Mouse (Mus musculus) right cerebral cortex, postnatal 10 days (tissue): ENCODE measurements at regions not wholly inside any gene's neighbourhood (a gene's known extent, or its start where the extent isn't known, plus 50 kb on each side); places are given as distances from the start of the nearest gene placed in this dataset.
"Not testable (repeated sequence)": the region's sequence is repeated elsewhere in the genome, so short reads cannot be mapped to it uniquely, and the experiment has no call there.

Experiments used
- DNase-seq, 2 experiments: peaks; one replicate each; pipeline ENCODE4 v3.0.0; 2021; ENCODE audit warnings: low spot score in 2 of 2

DNA sequence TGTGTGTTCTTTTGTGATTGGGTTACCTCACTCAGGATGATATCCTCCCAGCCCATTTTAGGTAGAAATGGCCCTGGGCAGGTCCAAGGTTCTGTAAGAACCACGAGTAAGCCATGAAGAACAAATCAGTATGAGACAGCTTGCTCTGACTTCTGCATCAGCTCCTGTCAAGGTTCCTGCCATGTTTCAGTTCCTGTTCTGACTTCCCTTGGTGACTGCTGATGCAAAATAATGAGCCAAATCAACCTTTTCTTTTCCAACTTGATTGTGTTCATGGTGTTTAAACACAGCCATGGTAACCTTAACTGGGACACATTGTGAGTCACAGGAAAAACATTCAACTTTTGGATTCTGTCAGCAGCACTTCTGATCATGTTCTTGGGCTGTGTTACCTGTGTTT lies 667.4 kb upstream of the Igfbp7 start:
- DNase-seq = no peak

DNA sequence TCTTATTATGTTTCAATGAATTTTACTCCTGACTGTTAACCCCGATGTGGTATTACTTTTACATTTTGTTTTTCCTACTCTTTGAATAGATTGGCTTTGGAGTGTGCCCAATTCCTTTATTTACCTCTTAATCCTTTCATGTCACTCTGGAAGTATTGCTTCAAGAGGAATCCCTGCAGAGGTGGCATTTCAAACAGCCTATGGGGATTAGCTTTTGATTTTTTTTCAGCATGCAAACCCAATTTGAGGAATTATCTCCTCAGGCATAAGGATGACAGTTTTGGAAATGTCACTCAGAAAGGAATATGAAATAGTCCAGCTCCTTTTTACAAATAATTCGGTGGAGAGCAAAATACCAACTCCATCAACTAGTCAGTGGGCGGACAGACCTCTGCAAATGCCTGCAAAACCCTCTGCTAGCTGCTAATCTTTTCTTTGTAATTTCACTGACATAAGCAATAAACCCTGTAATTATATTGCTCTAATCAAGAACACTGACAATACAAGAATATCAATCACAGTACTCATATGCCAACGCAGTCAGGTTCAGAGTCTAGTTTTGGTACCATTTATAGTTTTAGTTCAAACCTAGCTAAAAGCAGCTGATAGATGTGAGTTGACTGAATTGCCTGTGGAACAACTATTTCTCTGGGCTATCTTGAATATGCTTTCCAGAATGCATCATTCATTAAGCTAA lies 624.9 kb upstream of the Igfbp7 start:
- DNase-seq = no peak

DNA sequence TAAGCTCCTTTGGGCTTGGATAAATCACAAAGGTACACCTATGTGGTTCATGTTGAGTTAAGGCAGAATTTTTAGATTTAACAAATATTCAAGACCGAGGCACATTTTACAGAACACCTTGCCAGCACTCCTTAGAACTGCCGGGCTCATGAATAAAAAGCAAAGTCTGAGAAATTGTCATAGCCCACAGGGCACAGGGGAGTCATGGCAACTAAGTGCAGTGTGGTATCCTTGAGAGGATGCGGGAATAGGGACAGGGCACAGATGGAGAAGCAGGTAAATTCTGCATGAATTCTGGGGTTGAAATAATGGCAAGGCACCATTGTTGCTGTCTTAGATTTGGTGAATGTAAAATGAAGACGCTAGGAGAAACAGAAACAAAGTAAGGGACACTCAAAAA lies 609.7 kb upstream of the Igfbp7 start:
- no peak for DNase-seq

DNA sequence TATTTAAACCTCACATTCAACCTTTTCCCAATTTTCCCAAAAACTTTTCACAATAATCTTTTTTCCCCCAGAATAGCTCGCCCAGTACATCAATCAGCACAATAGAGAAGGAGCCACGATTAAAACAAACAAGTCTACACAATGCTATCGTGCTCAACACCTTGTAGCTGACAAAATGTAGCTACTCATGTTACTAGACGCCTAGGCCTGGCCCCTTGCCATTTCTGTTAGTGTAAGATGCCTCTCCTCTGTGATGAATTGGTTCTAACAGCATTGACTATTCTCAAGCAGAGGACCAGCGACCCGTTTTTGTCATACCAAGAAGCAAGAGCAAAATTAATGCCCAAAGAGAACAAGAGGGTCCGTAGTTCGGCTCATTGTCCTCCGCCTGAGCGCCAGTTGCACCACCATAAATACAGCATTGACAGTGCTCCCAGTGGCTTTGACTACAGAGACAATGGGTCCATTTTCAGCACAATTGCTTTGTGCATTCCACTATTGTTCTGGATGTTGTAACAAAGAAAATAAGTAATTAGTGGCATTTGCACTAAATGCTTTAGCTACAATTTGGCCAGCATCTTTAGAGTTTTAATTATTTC lies 578.7 kb upstream of the Igfbp7 start:
- no peak for DNase-seq

DNA sequence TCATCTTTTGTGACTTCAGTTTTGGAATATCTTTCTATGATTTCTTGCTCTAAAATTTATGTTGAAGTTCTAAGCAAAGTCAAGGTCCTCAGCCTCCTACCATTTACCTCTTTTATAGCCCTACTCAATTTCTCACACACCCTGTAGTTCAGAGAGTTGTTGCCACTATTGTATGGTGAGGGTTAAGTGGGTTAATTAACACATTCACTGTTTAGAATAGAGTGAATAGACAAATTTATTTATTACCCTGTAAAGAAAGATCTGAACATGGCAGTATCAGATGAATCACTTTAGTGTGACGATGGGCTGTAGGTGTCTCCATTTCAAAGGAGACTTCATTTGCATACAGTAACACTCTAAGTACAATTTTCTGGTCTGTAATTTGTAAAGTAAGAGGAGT lies 577.4 kb upstream of the Igfbp7 start:
- no peak for DNase-seq

DNA sequence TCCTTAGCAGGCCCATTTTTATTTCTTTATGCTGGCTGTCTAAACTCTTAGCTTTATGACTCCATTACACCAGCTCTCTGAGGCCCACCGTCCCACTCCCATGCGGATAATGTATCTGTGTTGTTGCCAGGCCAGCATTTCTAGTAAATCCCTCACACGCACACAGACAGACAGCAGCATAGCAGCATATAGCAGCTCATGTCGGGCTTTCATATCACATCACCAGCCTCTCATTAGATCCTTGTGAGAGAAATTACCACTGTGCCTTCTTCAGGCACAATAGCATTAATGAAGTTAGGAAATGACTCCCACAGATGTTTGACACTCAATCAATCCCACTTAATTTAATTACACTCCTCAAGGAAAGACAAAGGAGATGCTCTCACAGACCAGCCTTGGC lies 532.2 kb upstream of the Igfbp7 start:
- not testable (repeated sequence) for DNase-seq

DNA sequence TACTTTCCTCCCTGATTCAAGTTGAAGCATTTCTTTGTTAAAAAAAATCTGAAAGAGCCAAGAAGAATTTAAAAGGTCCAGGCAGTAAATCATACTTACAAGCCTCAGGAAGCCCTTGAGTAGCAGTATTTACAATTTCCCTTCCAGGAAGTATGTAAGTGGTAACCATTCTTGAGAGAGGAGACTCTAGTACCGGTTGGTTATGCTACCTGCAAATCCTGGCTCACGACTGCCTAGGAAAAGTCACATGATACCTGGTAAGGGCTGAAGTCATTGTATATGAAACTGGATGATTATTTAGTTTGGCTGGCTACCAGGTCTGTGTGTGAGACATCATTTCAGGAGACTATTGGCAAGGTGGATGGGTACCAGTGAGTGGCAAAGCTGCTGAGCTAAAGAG lies 524.0 kb upstream of the Igfbp7 start:
- DNase-seq = no peak

DNA sequence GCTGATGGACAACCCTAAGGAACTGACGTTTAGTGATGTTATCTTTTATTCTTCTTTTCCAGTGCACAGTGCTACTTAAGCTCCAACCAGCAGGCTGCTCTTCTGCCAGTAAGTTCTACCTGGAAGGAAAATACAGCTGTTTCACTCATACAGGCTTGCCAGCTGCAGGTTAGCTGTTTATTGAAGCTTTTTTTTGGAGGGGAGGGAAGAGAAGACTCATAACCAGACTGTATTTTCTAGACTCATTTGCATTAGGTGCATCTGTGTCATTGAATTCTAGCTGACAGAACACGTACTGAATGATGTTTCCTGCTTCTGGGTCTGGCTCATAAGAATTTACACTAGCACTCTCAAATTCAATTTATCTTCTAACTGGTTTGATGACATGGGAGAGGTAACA lies 513.3 kb upstream of the Igfbp7 start:
- no peak for DNase-seq

DNA sequence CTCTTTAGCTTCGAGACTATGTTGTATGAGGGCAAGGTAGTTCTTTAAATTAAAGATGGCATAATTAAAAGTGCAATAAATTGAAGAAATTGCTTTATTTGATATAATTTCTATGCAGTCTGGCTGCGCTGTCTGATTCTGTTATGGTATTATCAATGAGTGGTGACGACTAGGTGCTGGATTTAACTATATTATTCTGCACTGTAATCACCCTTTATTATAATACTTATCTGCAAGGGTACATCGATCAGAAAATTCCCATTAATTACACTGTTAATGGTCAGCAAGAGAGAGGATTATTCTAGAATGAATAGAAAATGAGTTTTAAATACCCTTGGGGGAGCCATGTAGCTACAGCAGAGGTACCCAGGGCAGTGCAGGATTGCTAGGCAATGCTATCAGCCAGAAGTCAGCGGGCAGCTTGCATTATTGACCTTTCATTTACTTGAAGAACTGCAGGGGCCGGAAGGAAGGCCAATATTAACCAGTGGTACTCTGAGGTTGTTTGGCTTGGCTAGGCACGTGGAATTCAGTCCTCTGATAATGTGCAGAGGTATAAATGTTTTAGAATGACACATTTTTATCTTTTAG lies 509.3 kb upstream of the Igfbp7 start:
- no peak for DNase-seq

DNA sequence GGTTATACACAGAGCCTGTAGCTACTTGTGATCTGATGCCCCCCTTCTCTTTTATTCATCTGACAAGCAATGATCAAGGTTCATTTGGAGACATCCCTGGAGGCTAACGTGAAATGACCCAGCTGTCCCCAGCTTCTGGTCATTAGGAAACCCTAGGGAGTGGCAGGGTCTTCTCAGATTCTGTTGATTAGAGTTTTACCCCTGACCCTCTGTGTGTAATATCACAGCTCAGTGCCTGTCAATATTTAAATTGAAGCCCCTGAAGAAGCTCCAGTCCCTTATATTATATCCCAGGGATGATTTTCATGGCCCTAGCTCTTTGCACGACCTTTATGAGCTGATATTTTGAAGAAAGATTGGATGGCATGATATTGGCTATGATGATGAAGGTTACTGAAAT lies 508.5 kb upstream of the Igfbp7 start:
- no peak for DNase-seq

DNA sequence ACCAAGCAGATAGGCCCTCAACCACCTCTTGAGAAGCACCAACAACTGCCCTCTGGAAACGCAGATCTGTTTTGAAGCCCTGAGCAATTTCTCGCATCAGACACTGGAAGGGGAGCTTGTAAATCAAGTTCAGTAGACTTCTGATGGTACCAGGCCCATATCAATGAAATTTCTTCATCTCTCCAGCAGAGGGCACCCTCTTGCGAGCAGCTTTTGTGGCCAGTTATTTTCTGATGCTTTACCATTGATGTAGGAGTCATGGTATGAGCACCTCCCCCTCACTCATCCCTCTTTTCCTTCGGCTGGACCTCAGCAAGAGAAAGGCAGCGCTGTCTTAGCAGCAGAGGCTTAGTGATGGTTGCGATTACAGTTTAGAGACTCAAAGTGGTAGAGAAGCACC lies 501.4 kb upstream of the Igfbp7 start:
- no peak for DNase-seq

DNA sequence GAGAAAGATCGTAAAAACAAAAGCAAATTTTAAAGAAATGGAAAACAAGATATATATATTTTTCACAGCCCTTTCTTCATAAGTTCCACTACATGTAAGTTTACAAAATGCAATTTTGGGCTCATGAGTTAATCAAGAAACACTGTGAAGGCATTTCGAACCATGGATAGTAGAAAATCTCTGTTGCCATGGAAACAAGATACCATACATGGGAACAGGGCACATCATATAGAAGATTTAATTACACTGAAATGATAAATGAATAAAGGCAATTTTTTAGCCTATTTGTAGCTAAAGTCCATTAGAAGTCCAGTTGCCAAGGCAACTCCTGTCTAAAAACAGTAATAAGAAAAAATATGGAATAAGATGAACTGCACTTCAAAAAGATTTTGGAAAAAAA lies 484.2 kb upstream of the Igfbp7 start:
- not testable (repeated sequence) for DNase-seq

DNA sequence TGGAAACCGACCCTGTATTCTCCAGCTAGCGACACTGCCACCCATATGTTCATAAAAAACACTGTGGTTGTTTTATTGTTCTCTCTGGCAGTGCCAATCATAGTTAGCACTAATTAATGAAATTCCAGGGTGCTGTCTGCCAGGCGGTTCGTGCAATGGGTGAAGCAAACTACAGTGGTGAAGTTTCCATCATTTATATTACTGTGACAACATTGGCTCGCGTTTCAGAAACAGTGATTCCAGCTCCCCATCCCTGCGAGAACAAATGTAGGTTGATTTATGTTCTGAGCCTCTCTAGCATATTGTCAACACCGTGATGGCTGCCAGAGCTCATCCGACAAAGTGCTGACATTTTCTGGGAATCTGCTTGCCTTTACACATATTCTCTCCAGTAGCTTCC lies 480.7 kb upstream of the Igfbp7 start:
- DNase-seq = peak; percentile 72 to 84

DNA sequence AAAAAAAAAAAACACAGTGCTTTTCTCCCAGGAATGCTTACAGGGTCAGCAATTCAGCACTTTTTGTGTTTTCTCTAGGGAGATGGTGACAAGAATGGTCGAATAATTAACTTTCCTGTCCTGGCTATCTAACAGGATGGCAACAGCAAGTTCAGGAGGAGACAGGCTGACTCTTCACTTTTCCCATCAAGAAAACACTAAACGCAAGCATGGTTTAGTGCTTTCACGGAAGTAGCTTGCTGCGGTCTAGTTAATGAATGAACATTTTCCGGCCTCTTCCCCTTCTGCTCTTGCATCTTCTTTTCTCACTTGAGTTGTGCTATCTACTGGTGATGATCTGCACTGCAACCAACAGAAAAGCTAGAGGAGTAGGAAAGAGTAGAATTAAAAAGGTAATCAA lies 463.6 kb upstream of the Igfbp7 start:
- no peak for DNase-seq

DNA sequence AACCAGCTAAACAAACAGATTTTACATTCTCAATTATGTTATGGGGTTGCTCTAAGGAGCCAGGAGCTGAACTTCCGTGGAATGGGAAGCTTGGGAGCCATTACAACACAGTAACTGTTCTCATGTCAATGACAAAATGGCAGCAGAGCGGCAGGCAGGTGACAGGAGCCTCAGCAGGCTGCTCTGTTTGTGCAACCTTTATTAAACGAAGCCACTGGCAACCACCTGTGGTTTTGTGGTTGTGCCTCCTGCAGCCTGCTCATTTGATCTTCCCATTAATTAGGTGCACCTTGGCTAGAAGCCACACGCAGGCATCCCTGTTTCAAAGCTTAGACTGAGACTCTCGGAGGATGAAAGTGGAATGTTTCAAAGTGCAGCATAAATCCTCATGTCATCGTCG lies 457.5 kb upstream of the Igfbp7 start:
- DNase-seq = no peak

DNA sequence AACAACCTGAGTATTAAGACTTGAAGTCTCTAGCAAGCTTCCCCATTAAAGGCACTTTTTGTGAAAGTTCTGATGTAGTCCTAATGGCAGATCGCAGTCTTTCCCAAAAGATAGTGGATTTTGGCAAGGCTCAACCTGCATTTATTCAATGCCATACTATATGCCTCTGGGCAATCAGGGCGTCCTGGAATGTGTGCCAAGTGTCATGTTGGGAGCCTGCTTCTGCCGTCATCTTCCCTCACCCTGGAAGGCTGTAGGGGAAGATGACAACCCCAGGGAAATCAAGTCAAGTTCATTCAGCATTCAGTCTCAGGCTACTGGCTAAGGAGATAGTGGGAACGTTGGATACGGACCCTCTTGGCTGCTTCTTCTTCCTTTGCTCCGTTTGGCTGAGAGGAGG lies 447.4 kb upstream of the Igfbp7 start:
- DNase-seq = no peak

DNA sequence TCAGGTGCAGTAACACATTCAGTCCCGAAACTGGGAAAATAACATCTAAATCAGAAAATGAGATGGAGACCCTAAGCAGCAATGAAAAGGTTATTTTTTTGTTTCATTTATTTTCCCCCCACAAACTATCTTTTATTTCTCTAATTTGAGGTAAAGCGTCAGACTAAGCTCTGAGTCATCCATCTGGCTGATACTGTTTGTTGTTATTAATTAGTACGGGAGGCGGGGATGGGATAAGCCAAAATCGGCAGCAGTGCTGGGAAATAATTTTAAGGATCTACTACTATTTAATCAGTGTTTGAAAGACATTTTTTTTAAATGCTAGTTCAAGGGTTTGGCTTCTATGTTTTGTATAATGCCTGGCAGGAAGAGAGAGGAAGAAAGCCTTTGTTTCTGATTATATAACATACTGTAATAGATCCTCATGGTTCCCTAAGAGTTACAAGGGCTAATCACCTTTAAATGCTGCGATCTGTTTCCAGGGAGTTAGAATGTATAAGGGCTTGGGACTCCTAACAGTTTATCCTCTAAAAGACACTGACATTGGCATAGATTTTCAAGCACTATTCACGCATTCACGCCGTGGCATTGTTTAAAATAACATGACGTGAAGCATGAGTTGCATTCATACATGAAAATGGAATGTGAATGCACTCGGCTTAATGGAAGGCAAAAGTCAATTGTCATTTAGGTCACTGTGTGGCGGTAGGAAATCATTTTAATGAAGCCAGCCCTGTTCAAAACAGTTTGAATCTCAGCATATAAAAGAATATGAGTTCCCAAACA lies 446.4 kb upstream of the Igfbp7 start:
- DNase-seq = no peak

DNA sequence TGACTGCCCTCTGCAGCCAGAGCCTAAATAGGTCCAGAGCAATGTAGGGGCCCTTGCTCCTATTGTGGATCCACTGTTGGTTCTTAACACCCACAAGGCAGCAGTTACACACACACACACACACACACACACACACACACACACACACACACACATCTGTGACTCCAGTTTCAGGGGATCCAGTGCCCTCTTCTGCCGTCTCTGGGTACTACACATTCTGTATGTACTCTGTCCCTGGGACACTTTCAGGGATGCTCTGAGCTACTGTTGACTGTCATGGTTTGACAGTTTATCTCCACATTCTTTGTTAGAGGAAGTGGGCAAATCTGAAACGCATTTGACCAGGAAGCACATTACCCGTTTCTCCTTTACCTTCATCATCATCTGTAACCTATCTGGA lies 443.8 kb upstream of the Igfbp7 start:
- no peak for DNase-seq

DNA sequence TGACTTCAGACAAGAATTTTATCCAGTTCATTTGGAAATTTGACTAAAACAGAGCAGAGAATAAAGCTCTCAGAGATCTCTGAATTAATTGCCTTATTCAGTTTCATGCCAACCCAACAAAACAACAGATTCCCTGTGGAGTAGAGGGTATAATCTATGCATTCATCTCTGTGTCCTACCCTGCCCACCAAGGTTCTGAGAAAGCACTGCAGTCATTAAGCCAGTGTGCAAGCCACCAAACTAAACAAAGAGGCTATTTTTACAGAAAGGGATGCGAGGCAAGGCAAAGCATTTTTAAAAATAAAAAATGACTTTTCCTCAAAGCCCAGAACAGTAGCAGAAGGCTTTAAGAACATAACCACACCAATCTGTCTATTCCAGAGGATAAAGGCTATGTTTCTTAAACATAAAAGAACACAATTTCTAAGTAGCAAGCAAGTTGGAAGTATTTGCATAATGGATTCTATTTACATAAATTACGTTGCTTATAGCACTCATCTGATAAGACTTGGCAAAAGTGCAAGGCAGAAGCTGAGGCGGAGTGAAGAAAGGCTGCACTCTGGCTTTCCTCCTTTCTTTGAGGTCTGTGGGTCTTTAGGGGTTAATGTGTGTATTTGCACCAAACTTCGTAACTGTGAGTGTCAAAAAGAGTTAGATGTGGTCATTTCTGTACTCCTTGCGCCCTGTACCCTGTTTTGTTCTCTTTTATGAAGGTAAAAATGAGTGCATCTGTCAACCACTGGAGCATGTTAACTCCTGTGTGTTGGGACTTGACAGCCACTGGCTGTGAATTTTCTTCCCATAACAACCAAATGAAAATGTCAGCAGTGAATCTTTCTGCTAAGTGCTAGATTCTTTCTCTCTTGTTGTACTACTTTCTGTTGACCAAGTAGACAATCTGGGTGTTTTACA lies 430.6 kb upstream of the Igfbp7 start:
- DNase-seq = peak; percentile 30 to 55

DNA sequence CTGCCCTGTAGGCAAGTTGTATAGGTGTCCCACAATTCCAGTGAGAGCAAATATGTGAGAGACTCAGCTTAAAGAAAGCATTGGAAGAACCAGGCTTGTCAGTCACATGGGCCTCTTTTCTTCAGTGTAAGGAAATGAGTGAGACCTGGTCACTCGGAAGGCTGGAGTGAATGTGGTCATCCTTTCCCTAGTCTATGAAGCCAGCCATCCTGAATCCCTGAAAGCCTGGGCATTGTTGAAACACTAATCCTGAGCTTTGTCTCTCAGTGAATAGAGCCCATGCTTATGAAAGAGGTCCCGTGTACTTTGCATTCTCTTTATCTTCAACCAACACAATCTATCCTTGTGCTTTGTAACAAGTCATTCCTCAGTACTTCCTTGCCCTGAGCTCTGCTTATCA lies 420.1 kb upstream of the Igfbp7 start:
- no peak for DNase-seq

DNA sequence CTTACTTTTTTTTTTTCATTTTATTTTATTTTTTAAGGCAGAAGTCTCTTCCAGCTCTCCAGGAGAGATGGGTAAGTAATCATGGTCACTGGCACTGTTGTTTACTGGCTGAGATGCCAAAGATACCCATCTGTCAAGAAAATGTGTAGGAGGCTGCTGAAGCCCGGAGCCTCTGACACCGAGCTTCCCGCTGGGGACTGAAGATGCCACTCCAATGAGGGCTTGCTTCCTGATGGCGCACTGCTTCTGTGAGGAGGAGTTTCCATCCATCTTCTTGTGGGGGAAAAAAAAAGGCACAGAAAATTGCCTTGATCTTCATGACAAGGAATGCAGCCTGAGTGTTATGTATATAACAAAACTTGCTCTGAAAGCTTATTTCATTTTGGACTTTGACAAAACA lies 418.2 kb upstream of the Igfbp7 start:
- DNase-seq = no peak
